Mouse (Mus musculus): ENCODE measurements around the gene Gjb4.

GRCm38 (mm10) chr4:127365433-127365832, 11.6 kb upstream of the Gjb4 start:
- TF ChIP-seq POLR2A (IDR thresholded peaks at IDR 0.05; ENCODE audit: insufficient read depth, low read depth, low read length) (no peak), CTCF (IDR thresholded peaks at IDR 0.05; ENCODE audit: insufficient read depth, low read depth, low read length) (no peak)
